ENCODE assay signal across 16 mouse cellular contexts in genomic region chr4:154746323-154747005, GRCm38 (mm10).
DNase-seq lines count a peak whose midpoint lies in the region; ATAC-seq and TF ChIP-seq lines count a peak whose summit lies in the region.
"Had no signal": no experiment of that assay in that cellular context is flagged by ENCODE, and none has a peak within 500 bp of the region (broad histone marks: within the 10 kb centered on the region; RNA-seq: fewer than 3 reads in every experiment).

No protein-coding gene starts in this region.

- peak; percentile 22 for DNase-seq in heart, postnatal 0 days (ENCODE audit: low spot score)
- no peak for DNase-seq in heart, postnatal 4 days
- DNase-seq in kidney, adult 18-20 months: peak; percentile 52
- DNase-seq in telencephalon, adult 2 months (ENCODE audit: low read depth, low spot score): peak; percentile 10
- no peak for DNase-seq in midbrain, postnatal 0 days (ENCODE audit: low spot score)
- DNase-seq: cerebellum, postnatal 36 days; gastrocnemius, postnatal 14 days; midbrain, embryonic 14.5 days had no signal

- H3K9ac ChIP-seq in heart, postnatal 0 days (replicated peaks; ENCODE audit: low read depth, low read length): no peak overlapping the region
- H3K9ac ChIP-seq in kidney, embryonic 16.5 days (replicated peaks; ENCODE audit: low read length): no peak overlapping the region
- H3K9ac ChIP-seq in midbrain, postnatal 0 days (replicated peaks; ENCODE audit: low read length, poor library complexity, severe bottlenecking): no peak overlapping the region
- H3K9ac ChIP-seq: heart, embryonic 12.5 days; limb, embryonic 13.5 days; liver, embryonic 14.5 days had no signal

- no peak; the same call in 1 of the 2 replicates for ATAC-seq in heart, postnatal 0 days (ENCODE audit: insufficient read depth, low read depth)
- peak; percentile 90 for ATAC-seq in kidney, embryonic 16.5 days (ENCODE audit: low FRiP score, low TSS enrichment)
- ATAC-seq in megakaryocyte, adult 5-6 weeks (ENCODE audit: poor library complexity, severe bottlenecking): no peak
- ATAC-seq in midbrain, postnatal 0 days (ENCODE audit: low FRiP score): no peak
- ATAC-seq: lung, postnatal 0 days had no signal

- H3K4me1 ChIP-seq in heart, postnatal 0 days (ENCODE audit: control insufficient read depth, insufficient read depth): peaks cover 5% of the 10 kb centered on the region; the same call in 1 of the 2 replicates
- H3K4me1 ChIP-seq in kidney, embryonic 16.5 days (ENCODE audit: insufficient read depth, low read length): peaks cover 22% of the 10 kb centered on the region
- H3K4me1 ChIP-seq in midbrain, postnatal 0 days (ENCODE audit: insufficient read depth, low read length): no peaks in the 10 kb centered on the region

- H3K4me3 ChIP-seq in heart, postnatal 0 days (ENCODE audit: low read depth, low read length): no peak overlapping the region
- H3K4me3 ChIP-seq in kidney, embryonic 16.5 days (ENCODE audit: low read length): no peak overlapping the region
- H3K4me3 ChIP-seq in midbrain, postnatal 0 days (ENCODE audit: low read depth, low read length): no peak overlapping the region
- H3K4me3 ChIP-seq: forebrain, embryonic 10.5 days; heart, embryonic 12.5 days; left cerebral cortex, adult 2 months; limb, embryonic 13.5 days had no signal

- peak overlapping the region; percentile 50 for H3K27ac ChIP-seq in heart, postnatal 0 days (ENCODE audit: low read depth)
- H3K27ac ChIP-seq in kidney, embryonic 16.5 days (ENCODE audit: low read length): peak overlapping the region; percentile 10; the same call in 1 of the 2 replicates
- no peak overlapping the region for H3K27ac ChIP-seq in midbrain, postnatal 0 days (ENCODE audit: low read depth, low read length)
- H3K27ac ChIP-seq: forebrain, embryonic 10.5 days; left cerebral cortex, adult 2 months; limb, embryonic 13.5 days; liver, embryonic 14.5 days had no signal

- no peak for TF ChIP-seq CTCF in heart, postnatal 0 days (IDR thresholded peaks at IDR 0.05; ENCODE audit: low read depth)
- TF ChIP-seq CTCF in midbrain, postnatal 0 days (IDR thresholded peaks at IDR 0.05): no peak

- H3K9me3 ChIP-seq in heart, postnatal 0 days (replicated peaks; ENCODE audit: control insufficient read depth, low read length): no peaks in the 10 kb centered on the region
- H3K9me3 ChIP-seq in kidney, embryonic 16.5 days (ENCODE audit: low read length): no peaks in the 10 kb centered on the region
- no peaks in the 10 kb centered on the region for H3K9me3 ChIP-seq in midbrain, postnatal 0 days (ENCODE audit: low read length)
- H3K9me3 ChIP-seq: forebrain, embryonic 10.5 days; heart, embryonic 12.5 days; limb, embryonic 13.5 days had no signal

- no peak overlapping the region for H3K4me2 ChIP-seq in heart, postnatal 0 days (ENCODE audit: low read depth, low read length)
- H3K4me2 ChIP-seq in kidney, embryonic 16.5 days (replicated peaks; ENCODE audit: low read depth, low read length): peak overlapping the region; percentile 6; the same call in 1 of the 2 replicates
- no peak overlapping the region for H3K4me2 ChIP-seq in midbrain, postnatal 0 days (ENCODE audit: low read depth, low read length, poor library complexity, severe bottlenecking)
- H3K4me2 ChIP-seq: heart, embryonic 12.5 days; limb, embryonic 13.5 days had no signal

- H3K27me3 ChIP-seq in heart, postnatal 0 days (ENCODE audit: control insufficient read depth, insufficient read depth, low read length): peaks cover 9% of the 10 kb centered on the region; the same call in 1 of the 2 replicates
- H3K27me3 ChIP-seq in kidney, embryonic 16.5 days (ENCODE audit: insufficient read depth, low read length): peaks cover 35% of the 10 kb centered on the region
- peaks cover 7% of the 10 kb centered on the region; the same call in 1 of the 2 replicates for H3K27me3 ChIP-seq in midbrain, postnatal 0 days (ENCODE audit: insufficient read depth, low read length)

- 74% methylated on average over 16 of the region's 16 CpGs for WGBS in heart, postnatal 0 days
- WGBS in kidney, embryonic 16.5 days: 20% methylated on average over 16 of the region's 16 CpGs
- WGBS in midbrain, postnatal 0 days: 86% methylated on average over 16 of the region's 16 CpGs

- TF ChIP-seq EP300 in heart, postnatal 0 days (IDR thresholded peaks at IDR 0.05; ENCODE audit: low read depth): no peak

- H3K36me3 ChIP-seq in heart, postnatal 0 days (replicated peaks; ENCODE audit: control insufficient read depth, insufficient read depth, low read length): no peaks in the 10 kb centered on the region
- H3K36me3 ChIP-seq in kidney, embryonic 16.5 days (ENCODE audit: insufficient read depth, low read length): no peaks in the 10 kb centered on the region
- H3K36me3 ChIP-seq in midbrain, postnatal 0 days (ENCODE audit: insufficient read depth, low read length): no peaks in the 10 kb centered on the region
- H3K36me3 ChIP-seq: forebrain, embryonic 10.5 days; heart, embryonic 12.5 days; limb, embryonic 13.5 days had no signal

Comparison
In these comparisons a context has a peak if more than half of its experiments do, and no peak if none do; other contexts are left out.
1. DNase-seq: peak in heart, postnatal 0 days (single experiment), kidney, adult 18-20 months (single experiment) and telencephalon, adult 2 months (single experiment); none in heart, postnatal 4 days (single experiment) and midbrain, postnatal 0 days (single experiment).